Mouse (Mus musculus) kidney, adult 2 months (tissue): Measurements from ENCODE around the gene Ccr7. TPM values are rescaled to one million over a fixed set of nuclear protein-coding genes. Genes with fewer than 3 reads are reported as not detected.

Experiments used
- DNase-seq: peaks from one replicate; pipeline ENCODE4 v3.0.0; 2021
- H3K27ac ChIP-seq: fragments of 200-500 bp; 2 replicates; pipeline ENCODE4 v1.5.1; 2012; ENCODE audit warnings: low read depth, low read length, control low read depth, inconsistent platforms; ENCODE audit not compliant: insufficient read depth
- H3K27me3 ChIP-seq: fragments of 200-500 bp; replicated peaks from 2 replicates; pipeline ENCODE4 v1.6.1; 2012; ENCODE audit warnings: mild to moderate bottlenecking, moderate library complexity, low read length, inconsistent platforms; ENCODE audit not compliant: control insufficient read depth, insufficient read depth
- H3K36me3 ChIP-seq: fragments of 200-500 bp; 2 replicates; pipeline ENCODE4 v1.6.1; 2012; ENCODE audit warnings: mild to moderate bottlenecking, moderate library complexity, low read length, inconsistent platforms; ENCODE audit not compliant: control insufficient read depth, insufficient read depth
- H3K4me1 ChIP-seq: fragments of 200-500 bp; 2 replicates; pipeline ENCODE4 v1.6.1; 2011; ENCODE audit warnings: low read length; ENCODE audit not compliant: control insufficient read depth, insufficient read depth
- H3K4me3 ChIP-seq: fragments of 200-500 bp; 2 replicates; pipeline ENCODE4 v1.5.1; 2011; ENCODE audit warnings: mild to moderate bottlenecking, low read depth, low read length, control low read depth; ENCODE audit not compliant: insufficient read depth
- CTCF ChIP-seq: fragments of 200-500 bp; conservative IDR thresholded peaks from 2 replicates; pipeline ENCODE4 v1.5.1; 2011; ENCODE audit warnings: low read depth, mild to moderate bottlenecking, control low read depth, low read length, moderate library complexity, mixed read lengths; ENCODE audit not compliant: insufficient read depth, insufficient read length
- POLR2A ChIP-seq: fragments of 200-500 bp; IDR thresholded peaks from one replicate; pipeline ENCODE4 v1.6.1; 2011; ENCODE audit warnings: low read depth, low read length, control low read depth
- WGBS: fragments of 180-500 bp; shearing (Covaris S2); methylation state at CpG from one replicate; pipeline ENCODE4 v1.1.7; 2018; 5-methylcytosine and 5-hydroxymethylcytosine counted together
- polyA plus RNA-seq: library from polyadenylated mRNA; depleted of rRNA; stranded (reverse); fragments of >200 nt; gene quantifications from 2 replicates; pipeline ENCODE4 v1.2.3, GENCODE M21; 2012; rRNA removed

Ccr7 gene
- polyA plus RNA-seq, 1 experiment: 11.2 TPM

DNA sequence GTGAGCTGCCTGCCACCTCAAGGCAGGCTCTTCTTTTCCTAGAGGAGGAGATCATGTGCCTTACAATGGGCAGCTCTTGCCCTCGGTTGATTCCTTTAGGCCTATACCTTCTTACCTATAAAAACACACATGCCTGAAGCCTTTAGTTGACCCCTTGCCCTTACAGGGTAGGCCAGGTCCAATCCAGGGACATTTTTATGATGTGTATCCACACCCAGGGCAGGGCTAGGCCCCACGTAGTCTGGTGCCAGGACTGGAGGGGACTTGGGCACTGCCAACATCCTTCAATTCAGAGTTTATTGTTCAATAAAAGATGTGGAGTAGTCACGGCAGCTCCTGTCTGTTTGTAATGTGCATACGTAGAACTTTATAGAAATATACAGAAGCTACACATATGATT, 58.5 kb downstream of the Ccr7 start:
- Histone ChIP-seq H3K27ac (no peak overlapping the region), H3K36me3 (no peaks in the 10 kb centered on the region), H3K4me1 (no peaks in the 10 kb centered on the region), H3K4me3 (no peak overlapping the region), H3K27me3 (no peaks in the 10 kb centered on the region)
- WGBS: 86% methylated on average over 4 of the region's 4 CpGs
- no peak for DNase-seq
- TF ChIP-seq POLR2A: no peak
- no peak for TF ChIP-seq CTCF

GRCm38 (mm10) chr11:99095759-99096158, 59.1 kb downstream of the Ccr7 start:
- H3K36me3 ChIP-seq: no peaks in the 10 kb centered on the region
- no peak overlapping the region for H3K4me3 ChIP-seq
- TF ChIP-seq POLR2A: no peak
- TF ChIP-seq CTCF: no peak
- DNase-seq: no peak
- H3K27me3 ChIP-seq: no peaks in the 10 kb centered on the region
- no peak overlapping the region for H3K27ac ChIP-seq
- no peaks in the 10 kb centered on the region for H3K4me1 ChIP-seq
- 87% methylated on average over 4 of the region's 4 CpGs for WGBS

DNA sequence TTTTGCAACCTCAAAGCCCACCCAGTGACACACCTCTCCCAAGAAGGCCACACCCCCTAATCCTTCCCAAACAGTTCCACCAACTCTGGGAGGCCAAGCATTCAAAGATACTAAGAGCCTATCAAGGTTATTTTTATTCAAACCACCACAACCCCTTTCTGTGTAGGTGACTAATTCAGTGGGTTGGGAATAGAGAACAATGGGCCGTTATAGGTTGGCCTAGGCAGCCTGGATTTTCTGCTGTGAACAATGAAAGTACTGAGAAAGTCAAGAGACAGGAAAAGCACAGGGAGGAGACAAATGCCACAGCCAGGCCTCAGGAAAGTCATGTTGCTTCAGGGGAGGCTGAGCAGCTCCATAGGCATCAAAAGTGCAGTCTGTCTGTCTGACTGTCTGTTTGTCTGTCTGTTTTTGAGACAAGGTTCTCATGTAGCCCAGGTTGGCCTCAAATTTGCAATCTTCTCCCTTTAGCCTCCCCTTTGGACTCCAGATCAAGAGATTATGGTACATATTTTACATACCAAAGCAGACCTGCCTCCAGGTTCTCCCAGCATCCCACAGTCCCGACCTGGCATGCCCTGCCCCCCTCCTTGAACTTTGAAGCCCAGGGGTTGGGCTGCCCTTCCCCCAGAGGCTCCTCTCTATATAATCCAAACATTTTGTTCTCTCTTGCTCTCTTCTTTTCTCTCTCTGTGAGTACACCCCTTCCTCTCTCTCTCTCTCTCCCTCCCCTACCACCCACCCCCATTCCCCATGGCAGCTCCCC, 59.8 kb downstream of the Ccr7 start:
- no peak for DNase-seq
- Histone ChIP-seq H3K36me3 (no peaks in the 10 kb centered on the region), H3K4me3 (no peak overlapping the region), H3K27me3 (no peaks in the 10 kb centered on the region), H3K4me1 (no peaks in the 10 kb centered on the region), H3K27ac (no peak overlapping the region)
- TF ChIP-seq POLR2A (no peak), CTCF (no peak)
- 49% methylated on average over 2 of the region's 2 CpGs for WGBS

Other genes starting within 250 kb of the Ccr7 start
- gene Cdc6, start 247.3 kb downstream of the Ccr7 start, polyA plus RNA-seq: 0.11 and 0.14 TPM in 2 replicates
- 18.0 and 19.6 TPM in 2 replicates for gene Rara, start 227.3 kb downstream of the Ccr7 start, polyA plus RNA-seq
- gene Gjd3, start 172.1 kb downstream of the Ccr7 start, polyA plus RNA-seq: 0.34 and 0.57 TPM in 2 replicates
- 0.72 and 1.1 TPM in 2 replicates for gene Top2a, start 130.9 kb downstream of the Ccr7 start, polyA plus RNA-seq
- gene Igfbp4, start 113.8 kb downstream of the Ccr7 start, polyA plus RNA-seq: 1,142 and 1,152 TPM in 2 replicates
- gene Tns4, start 65.8 kb downstream of the Ccr7 start, polyA plus RNA-seq: 0.86 and 1.8 TPM in 2 replicates
- gene Smarce1, start 75.9 kb upstream of the Ccr7 start, polyA plus RNA-seq: 16.6 and 18.6 TPM in 2 replicates
- 0.42 and 0.47 TPM in 2 replicates for gene Krt222, start 89.0 kb upstream of the Ccr7 start, polyA plus RNA-seq
- not detected in 2 replicates for gene Krt24, start 130.2 kb upstream of the Ccr7 start, polyA plus RNA-seq
- 0.03 TPM in 1 of 2 replicates, not detected in the other for gene Krt25, start 167.9 kb upstream of the Ccr7 start, polyA plus RNA-seq
- not detected in 2 replicates for gene Krt26, start 182.9 kb upstream of the Ccr7 start, polyA plus RNA-seq
- not detected in 2 replicates for gene Krt27, start 196.0 kb upstream of the Ccr7 start, polyA plus RNA-seq
- gene Krt28, start 219.8 kb upstream of the Ccr7 start, polyA plus RNA-seq: 0.05 TPM in 1 of 2 replicates, not detected in the other
- gene Krt10, start 234.3 kb upstream of the Ccr7 start, polyA plus RNA-seq: 2.4 and 3.1 TPM in 2 replicates